Mouse (Mus musculus) adrenal gland (tissue): Measurements from ENCODE around the gene Qtrt1.
"Not testable (repeated sequence)": the region's sequence is repeated elsewhere in the genome, so short reads cannot be mapped to it uniquely, and the experiment has no call there.

Experiments
- intact Hi-C: fragments of 180-260 bp; cut with DNase I; formaldehyde crosslinking; loops from one replicate; pipeline ENCODE4 v1.15.1; 2025

Gene Qtrt1

DNA sequence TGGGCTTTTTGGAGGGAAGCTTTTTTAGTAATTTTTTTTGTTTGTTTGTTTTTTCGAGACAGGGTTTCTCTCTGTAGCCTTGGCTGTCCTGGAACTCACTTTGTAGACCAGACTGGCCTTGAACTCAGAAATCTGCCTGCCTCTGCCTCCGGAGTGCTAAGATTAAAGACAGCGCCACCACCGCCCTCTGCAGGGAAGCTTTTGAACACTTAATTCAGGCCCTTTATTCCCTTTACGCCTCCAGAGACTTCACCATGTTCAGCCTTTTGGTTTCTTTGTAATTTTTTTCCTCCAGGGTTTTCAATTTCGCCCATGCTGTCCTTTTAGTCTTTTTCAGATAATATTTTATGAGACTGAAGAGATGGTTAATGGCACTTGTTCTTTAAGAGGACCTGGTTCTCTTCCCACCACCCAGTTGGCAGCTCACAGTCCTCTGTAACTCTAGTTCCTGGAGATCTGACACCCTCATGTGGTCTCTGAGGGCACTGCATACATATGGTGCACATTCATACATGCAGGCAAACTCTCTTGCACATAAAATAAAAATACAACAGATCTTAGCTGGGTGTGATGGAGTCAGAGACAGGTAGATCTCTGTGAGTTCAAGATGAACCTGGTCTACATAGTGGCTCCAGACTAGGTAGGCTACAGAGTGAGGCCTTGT lies 33.6 kb downstream of the Qtrt1 start:
- intact Hi-C loops: no loop called here

DNA sequence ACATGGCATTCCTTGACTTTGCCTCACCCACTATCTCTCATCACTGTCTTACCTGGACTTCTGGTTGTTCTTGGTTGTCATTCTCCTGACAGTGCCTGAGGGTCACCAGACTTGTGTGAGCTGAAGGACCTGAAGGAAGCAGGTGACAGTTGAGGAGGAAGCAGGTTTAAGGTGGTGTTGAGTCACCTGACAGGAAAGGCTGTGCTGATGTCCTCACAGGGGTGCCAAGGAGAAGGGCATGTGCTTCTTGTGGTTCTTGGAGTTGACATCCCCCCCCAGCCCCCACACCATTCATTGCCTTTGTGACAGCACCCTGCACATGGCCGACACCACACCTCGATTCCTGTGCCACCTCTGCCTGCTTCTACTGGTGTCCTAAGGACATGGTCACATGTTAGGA lies 36.1 kb downstream of the Qtrt1 start:
- intact Hi-C loops: no loop called here

DNA sequence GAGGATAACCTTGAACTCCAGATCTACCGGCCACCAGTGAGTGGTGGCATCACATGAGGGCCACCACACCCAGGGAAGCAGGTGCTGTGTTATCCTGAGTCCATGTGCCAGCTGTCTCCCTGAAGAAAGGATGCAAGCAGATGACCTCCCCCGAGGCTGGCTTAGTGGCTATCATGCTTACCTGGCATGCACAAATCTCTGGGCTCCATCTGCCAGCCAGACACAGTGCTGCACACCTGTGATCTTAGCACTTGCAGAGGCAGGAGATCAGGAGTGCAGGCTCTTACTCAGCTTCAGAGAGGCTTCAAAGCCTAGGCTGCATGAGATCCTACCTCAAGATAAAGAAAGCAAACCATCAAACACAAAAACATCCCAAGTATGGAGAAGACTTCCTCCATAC lies 38.1 kb downstream of the Qtrt1 start:
- intact Hi-C loops: no loop called here

DNA sequence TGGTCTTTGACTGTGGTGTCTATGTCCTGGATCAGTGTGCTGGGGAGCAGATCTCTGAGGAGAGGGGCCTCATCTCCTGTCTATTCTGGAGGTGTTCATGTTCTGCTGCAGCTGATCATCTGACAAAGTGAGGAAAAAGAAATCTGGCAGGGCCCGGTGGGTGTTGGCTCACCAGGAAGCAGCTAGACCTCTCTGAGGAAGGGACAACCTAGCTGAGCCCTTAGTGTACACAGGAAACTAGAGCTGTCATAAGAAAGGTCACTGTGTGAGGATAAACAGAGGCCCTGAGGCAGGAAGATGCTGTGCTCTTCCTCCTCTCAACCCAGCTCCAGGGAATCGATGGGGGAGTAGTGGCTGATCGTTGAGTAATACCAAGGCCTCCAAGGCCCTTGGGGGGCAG lies 38.6 kb downstream of the Qtrt1 start:
- intact Hi-C loops: no loop called here

DNA sequence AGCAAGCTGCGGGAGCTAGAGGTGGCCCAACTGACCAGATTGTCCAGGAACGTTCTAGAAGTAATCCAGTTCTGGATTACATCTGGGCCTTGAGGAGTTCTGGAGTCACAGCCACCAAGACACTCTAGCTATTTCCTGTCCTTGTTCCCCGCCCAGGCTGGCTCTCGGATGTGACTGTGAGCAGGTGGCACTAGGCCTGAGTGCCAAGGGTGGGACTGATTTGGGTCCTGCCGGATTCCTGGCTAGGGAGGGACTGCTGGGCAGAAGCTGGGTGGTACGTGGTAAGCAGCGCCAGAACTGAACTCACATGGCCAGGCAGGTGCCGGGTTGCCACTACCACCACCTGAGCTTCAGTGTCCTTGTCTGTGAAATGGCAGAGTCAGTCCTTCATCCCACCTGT lies 39.8 kb downstream of the Qtrt1 start:
- intact Hi-C loops: no loop called here

DNA sequence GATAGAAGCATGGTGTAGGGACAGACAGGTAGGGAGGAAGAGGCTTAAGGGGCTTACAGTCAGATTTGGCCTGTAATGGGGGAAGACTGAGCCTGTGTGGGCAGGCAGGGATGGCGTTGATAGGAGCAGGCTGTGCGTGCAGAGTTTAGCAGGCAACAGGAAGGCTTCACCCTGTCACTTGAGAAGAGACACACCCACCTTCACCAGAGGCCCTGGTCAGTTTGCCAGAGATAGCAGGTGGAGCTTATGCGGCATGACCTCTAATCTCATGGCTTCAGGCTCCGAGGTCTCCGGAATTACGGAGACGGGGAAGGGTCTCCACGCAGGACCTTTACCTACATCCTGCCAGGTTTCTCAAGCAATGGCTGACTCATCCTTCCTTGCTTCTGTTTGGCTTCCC lies 40.2 kb downstream of the Qtrt1 start:
- intact Hi-C loops: no loop called here

DNA sequence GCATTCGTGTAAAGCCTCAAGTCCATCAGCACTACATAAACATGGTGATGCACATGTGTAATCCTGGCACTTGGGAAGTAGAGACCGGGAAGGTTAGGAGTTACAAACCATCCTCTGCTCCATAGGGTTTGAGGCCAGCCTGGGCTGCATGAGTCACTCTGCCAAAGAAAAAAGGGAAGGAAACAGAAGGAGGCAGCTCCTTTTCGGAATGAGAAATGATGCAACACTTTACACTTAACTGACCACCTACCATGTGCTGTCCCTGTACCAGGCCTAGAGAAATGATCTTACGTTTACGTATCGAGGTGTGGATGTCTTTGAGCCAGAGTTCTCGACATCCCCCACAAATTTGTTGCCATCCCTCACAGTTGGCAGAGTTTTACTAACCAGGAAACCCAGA lies 41.4 kb downstream of the Qtrt1 start:
- intact Hi-C loops: no loop called here

DNA sequence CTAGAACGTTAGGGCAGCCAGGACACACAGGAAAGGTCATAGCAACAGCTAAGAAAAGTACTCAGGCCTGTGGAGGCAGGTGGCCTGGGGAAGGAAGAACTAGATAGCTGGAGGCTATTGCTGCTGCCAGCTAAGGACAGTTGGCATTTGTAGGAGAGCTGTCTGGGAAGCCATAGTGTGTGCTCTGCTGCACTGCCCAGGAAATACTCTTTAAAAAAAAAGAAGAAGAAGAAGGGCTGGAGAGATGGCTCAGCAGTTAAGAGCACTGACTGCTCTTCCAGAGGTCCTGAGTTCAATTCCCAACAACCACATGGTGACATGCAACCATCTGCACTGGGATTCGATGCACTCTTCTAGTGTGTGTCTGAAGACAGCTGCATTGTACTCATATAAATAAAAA lies 41.8 kb downstream of the Qtrt1 start:
- intact Hi-C loops: no loop called here

DNA sequence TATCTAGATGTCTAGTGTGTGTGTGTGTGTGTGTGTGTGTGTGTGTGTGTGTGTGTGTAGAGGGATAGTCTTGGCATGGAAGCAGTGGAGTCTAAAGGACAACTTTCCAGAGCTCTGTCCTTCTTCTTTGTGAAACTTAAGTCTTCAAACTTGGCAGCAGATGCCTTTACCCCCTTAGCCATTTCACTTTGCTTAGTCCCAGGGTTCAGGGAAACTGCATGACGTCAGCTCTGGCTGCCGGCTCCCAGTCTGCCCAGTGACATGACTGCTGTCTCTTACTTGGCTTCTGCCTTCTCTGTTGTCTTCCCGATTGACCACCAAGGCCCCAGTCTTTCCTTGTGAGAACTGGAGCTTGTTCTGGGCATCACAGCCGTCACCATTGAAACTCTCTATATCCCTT lies 42.9 kb downstream of the Qtrt1 start:
- intact Hi-C loops: no loop called here

DNA sequence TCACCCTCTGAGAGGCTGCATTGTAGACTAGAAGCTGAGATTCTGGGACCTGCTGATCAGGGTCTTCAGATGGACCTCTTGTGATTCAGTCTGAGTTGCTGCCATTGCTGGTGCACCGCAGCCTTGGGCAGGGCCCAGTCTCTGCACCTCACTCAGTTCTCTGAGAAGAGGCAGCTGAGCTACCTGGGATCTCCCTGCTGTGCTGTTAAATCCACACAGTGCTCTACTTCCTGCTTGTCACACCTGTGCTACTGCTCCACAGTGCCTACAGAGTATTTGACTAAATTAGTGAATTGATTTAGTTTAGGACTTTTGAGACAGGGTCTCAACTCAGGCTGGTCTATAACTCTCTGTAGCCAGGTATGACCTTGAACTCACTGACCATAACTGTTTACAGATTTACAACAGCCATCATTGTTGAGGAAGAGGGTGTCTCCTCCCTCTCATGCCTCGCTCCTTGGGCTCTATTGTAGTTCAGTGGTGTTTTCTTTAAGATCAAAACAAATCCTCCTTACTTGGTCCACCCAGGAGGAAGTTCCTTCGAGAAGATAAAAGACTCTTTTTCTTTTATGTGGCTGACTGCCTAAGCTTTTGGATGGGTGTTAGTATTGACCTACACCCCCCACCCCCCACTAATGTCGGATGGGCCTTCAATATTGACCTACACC lies 43.6 kb downstream of the Qtrt1 start:
- intact Hi-C loops: no loop called here

DNA sequence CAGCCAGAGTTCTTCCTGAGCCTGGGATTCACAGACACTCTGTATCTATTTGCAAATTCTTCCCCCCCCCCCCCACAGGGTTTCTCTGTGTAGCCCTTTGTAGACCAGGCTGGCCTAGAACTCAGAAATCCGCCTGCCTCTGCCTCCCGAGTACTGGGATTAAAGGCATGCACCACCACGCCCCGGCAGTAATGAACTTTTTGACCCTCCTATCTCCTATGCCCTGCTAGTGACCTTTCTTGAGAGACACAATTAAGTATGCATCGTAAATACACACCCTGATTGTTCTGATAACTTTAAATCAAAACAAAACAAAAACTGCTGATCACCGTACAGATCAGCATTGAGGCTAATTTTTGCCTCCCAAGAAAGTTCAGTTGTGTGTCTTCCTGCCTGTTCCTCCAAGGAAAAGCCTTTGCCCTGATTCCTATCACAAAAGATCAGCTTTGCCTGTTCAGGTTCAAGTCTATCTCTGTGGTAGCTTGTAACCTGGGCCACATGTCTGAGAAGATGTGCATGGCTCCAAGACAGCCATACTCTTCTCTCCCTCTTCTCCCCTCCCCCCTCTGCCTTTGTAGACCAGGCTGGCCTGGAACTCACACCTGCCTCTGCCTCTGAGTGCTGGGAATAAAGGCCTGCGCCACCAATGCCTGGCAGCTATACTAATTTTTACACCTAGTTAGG lies 44.8 kb downstream of the Qtrt1 start:
- intact Hi-C loops: no loop called here

DNA sequence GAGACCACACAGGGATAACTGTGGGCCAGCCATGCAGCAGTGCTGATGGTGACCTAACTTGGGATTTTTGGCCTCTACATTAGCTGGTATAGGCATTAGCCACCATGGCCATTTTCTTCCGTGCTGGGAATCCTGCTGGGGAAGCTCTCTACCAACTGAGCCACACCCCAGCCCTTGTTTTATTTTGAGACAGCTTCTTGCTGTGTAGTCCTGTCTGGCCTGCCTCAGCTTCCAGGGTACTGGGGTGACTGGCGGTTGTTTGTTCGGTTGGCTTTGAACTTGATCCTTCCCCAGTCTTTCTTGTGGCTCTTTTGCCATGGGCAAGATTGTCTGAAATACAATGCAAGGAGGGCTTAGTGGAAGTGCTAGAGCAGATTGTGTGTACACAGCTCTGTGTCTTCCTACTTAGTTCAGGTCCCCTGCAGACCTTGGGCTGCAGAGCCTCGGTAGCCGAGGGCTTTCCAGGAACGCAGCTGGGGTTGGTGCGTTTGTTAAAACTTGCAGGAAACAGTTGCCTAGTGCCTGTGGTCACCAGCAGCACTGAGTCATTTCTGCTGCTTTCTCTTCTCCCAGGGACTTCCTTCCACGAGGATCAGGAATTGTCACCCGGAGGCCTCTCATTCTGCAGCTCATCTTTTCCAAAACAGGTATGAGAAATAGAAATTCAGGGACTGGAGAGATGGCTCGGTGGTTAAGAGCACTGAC lies 45.4 kb downstream of the Qtrt1 start:
- intact Hi-C loops: no loop called here

DNA sequence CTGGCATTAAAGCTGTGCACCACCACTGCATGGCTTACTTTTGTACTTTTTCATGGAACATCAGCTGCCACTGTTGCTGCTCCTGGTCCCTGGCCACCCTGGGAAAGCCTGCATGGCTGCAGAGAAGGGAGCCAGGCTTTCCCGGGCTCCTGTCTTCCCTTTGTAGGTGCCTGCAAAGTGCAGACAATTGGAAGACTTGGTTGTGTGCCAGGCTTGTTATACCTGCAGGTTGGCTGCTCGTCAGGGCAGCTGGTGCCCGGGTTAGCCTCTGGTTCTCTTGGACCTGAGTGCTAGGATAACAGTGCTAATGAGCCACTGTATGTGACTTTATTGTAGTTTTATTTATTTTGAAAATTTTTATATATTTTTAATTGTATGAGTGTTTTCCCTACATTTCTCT lies 47.2 kb downstream of the Qtrt1 start:
- intact Hi-C loops: no loop called here

DNA sequence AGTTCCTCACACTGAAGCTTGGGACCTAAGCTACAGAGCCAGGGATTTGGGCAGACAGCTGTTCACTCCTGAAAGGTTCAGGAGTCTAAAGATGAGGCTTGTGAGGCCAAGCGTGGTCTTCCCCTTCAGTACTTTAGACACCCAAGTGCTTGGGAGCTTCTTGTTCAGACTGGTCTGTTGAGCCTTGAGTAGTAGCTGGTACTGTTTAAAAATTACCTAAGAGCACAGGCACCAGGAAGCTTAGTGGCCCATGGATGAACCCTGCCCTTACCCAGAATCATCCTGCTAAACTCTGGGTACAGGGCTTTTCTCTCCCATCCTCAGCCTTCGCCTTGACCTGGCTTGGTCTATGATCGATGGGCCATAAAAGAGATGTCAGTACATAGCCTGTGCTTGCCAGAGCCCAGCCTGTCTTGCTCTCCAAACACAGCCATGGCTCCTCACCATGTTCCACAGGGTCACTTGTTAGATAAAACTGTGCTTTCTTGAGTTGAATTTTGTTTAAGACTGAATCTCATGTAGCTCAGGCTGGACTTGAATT lies 48.8 kb downstream of the Qtrt1 start:
- intact Hi-C loops: loop anchor here (2.0 kb wide), 1 partner anchor 36 kb away; the partner anchor contains the start of gene Dnm2

DNA sequence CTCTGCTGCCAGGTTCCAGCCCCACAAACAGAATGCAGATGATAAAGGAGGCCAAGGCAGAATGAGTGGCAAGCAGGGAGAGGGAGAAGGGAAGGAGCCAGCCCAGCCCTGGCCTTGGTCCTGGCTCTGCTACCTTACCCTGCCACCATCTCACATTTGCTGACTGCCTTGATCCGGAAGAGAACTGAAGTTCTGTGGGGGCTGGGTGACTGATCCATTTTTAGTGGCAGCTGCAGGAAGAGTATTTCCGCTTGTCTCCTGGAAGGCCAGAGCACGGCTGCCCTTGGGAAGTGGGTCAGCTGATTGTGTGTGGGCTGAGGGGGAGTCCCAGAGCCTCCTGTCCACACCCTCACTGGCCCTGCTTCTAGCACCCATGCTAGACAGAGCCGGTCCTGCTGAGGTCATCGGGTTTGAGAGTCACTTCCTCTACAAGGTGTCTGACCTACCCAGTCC lies 51.5 kb downstream of the Qtrt1 start:
- intact Hi-C loops: no loop called here

DNA sequence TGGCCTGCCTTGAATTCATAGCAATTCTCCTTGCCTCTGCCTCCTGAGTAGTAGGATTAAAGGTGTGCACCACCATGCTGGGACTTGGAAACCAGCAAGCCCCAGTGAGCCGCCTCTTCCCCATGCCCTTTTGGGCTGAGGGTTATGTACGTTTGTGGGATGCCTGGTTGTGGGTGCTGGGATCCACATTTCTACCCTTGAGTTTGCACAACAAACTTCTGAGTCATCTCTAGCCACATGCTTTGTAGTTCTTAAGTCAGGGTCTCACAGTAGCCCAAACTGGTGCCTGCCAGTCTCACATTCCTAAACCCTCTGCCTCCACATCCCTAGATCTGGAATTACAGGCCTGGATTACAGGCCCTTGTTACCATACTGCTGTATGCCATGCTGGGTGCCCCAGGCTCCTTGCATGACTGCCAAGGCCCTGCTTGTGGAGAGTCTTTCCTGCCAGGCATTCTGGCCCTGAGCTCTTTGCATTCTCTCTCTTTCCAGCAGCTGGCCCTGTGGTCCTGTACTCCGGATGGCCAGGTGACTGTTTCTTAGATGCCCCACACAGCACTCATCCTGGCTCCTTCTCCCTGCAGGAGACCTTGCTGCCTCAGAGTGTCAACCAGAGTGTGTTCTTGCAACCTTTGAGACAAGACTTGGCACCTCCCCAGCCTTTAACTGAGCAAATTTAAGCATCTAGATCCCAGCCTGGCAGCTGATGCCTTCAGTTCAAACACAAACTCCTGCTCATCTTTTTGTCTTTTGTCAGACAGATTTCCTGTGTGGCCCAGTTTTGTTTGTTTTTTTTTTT lies 52.3 kb downstream of the Qtrt1 start:
- intact Hi-C loops: no loop called here

DNA sequence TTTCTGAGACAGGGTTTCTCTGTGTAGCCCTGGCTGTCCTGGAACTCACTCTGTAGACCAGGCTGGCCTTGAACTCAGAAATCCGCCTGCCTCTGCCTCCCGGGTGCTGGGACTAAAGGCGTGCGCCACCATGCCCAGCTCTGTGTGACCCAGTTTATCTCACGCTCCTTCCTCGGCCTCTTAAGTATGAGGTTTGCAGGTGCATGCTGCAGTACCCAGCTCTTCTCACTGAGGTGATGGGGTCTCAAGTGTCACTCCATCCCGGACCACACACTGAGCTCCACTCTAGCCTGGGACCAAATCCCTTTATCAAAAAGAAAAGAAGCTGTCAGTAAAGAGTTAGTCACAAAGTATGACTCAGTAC lies 52.9 kb downstream of the Qtrt1 start:
- intact Hi-C loops: not testable (repeated sequence)

DNA sequence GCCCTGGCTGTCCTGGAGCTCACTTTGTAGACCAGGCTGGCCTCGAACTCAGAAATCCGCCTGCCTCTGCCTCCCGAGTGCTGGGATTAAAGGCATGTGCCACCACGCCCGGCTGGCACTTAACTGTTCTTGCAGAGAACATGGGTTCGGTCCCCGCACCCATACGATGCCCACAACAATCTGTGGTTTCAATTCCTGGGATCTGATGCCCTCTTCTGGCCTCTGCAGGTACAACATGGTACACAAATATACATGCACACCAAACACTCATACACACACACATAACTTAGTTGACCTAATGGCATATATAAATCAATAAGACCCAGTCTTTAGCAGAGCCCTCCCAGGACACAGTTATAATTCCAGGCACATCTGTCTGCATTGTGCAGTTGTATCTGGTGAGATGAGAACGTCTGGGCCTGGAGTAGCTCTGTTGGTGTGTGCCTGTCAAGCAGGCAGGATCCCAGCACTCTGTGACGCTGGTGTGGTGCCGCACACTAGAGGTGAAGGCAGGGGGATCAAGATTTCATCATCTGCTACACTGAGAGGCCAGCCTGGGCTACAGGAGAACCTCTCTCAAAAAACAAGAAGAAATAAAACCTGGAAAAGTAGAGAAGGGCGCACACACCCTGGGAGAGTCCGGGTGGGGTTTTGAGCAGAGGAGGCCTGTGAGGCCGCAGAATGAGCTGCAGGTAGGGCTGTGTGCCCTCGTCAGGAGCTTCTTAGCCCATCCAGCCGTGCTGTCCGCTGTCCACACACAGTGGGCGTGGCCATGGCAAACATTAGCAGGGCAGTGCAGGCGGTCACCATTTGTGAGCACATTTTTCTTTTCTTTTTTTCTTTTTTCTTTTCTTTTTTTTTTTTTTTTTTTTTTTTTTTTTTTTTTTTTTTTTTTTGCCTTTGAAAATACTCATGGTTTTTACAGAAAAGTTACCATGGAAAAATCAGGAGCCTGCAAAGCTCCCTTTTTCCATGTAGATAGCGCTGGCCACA lies 57.7 kb downstream of the Qtrt1 start:
- intact Hi-C loops: loop anchor here (2.0 to 5.0 kb wide), 3 partner anchors 57 to 157 kb away; partner anchors contain the start of genes Ap1m2, Ilf3 and Qtrt1
